Mouse (Mus musculus) stomach, postnatal 0 days (tissue): ENCODE results near the gene Pigb.
A peak's percentile ranks its signal among the peaks of the same experiment; 100 is the strongest.

Source experiments
- CTCF ChIP-seq: IDR thresholded peaks from 2 replicates; pipeline ENCODE4 v1.5.1; 2016; ENCODE audit warnings: antibody characterized with exemption, low read depth, mild to moderate bottlenecking, moderate library complexity
- EP300 ChIP-seq: optimal IDR thresholded peaks from 2 replicates; pipeline ENCODE3; 2016; ENCODE audit warnings: antibody characterized with exemption

DNA sequence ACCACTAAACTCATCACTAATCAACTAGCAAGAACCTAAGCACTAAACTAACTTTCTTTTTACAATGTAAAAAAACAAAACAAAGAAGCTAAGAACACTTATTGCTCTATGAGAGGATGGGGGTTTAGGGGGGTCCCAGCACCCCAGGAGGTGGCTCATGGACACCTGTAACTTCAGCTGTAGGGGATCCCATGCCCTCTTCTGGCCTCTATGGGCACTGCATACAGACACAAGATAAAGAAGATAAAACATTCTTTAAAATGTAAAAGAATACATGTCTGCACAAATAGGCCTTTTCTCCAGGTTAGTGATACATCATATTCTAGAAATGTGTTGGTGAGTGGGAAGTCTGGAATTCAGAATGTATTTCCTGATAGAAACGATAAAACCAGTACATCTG is 6.8 kb downstream of the Pigb start:
- TF ChIP-seq CTCF (peak; percentile 35), EP300 (no peak)
